Mouse (Mus musculus): ENCODE measurements around the gene Efcab7. TPM values are rescaled to one million over a fixed set of nuclear protein-coding genes. Genes with fewer than 3 reads are reported as not detected.

Gene Efcab7
- polyA plus RNA-seq, 1 experiment from 2014 or later: 11.8 TPM

- Histone ChIP-seq H3K4me1 (ENCODE audit: control insufficient read depth in 2 of 2, insufficient read depth in 2 of 2, low read length in 2 of 2) (peaks cover 13 to 26% of the 10 kb centered on the region in 2 experiments), H3K9ac (ENCODE audit: low read length) (peak overlapping the region; percentile 88), H3K9me3 (ENCODE audit: control insufficient read depth, low read length) (no peaks in the 10 kb centered on the region), H3K27ac (replicated peaks in 1 of 2; ENCODE audit: control insufficient read depth in 1 of 2, insufficient read depth in 1 of 2, low read depth in 2 of 2, low read length in 2 of 2) (peak overlapping the region; percentile 16 to 99; a peak in 3 of 4 replicates), H3K27me3 (ENCODE audit: control insufficient read depth, insufficient read depth, low read length) (no peaks in the 10 kb centered on the region), H3K4me3 (ENCODE audit: control insufficient read depth in 1 of 2, insufficient read depth in 1 of 2, low read depth in 1 of 2, low read length in 2 of 2) (peak overlapping the region in 1 of 2 experiments; percentile 64; a peak in 2 of 4 replicates), H3K36me3 (ENCODE audit: control insufficient read depth, insufficient read depth, low read length) (peaks cover 32% of the 10 kb centered on the region), H3K4me2 (ENCODE audit: low read length) (peak overlapping the region; percentile 68)
- WGBS: 35% methylated on average over 4 of the region's 4 CpGs
- no peak for ATAC-seq (ENCODE audit: insufficient number of reproducible peaks, insufficient read depth, low FRiP score, low read depth)
Measured at GRCm38 (mm10) chr4:99931807-99932206, 102.8 kb downstream of the Efcab7 start.

- Histone ChIP-seq H3K36me3 (ENCODE audit: control insufficient read depth, insufficient read depth, low read length) (peaks cover 39% of the 10 kb centered on the region), H3K4me3 (ENCODE audit: control insufficient read depth in 1 of 2, insufficient read depth in 1 of 2, low read depth in 1 of 2, low read length in 2 of 2) (no peak overlapping the region), H3K4me1 (ENCODE audit: control insufficient read depth in 2 of 2, insufficient read depth in 2 of 2, low read length in 2 of 2) (peaks cover 14 to 22% of the 10 kb centered on the region in 2 experiments), H3K27ac (replicated peaks in 1 of 2; ENCODE audit: control insufficient read depth in 1 of 2, insufficient read depth in 1 of 2, low read depth in 2 of 2, low read length in 2 of 2) (no peak overlapping the region), H3K4me2 (ENCODE audit: low read length) (no peak overlapping the region), H3K9me3 (ENCODE audit: control insufficient read depth, low read length) (no peaks in the 10 kb centered on the region), H3K27me3 (ENCODE audit: control insufficient read depth, insufficient read depth, low read length) (no peaks in the 10 kb centered on the region), H3K9ac (ENCODE audit: low read length) (no peak overlapping the region)
- ATAC-seq (ENCODE audit: insufficient number of reproducible peaks, insufficient read depth, low FRiP score, low read depth): no peak
- WGBS: 87% methylated on average over 7 of the region's 7 CpGs
Measured at GRCm38 (mm10) chr4:99934859-99935258, 105.9 kb downstream of the Efcab7 start.

- no peak overlapping the region for H3K4me3 ChIP-seq (ENCODE audit: control insufficient read depth in 1 of 2, insufficient read depth in 1 of 2, low read depth in 1 of 2, low read length in 2 of 2)
- no peak overlapping the region for H3K4me2 ChIP-seq (ENCODE audit: low read length)
- no peak overlapping the region for H3K9ac ChIP-seq (ENCODE audit: low read length)
- no peak for ATAC-seq (ENCODE audit: insufficient number of reproducible peaks, insufficient read depth, low FRiP score, low read depth)
- no peak overlapping the region for H3K27ac ChIP-seq (replicated peaks in 1 of 2; ENCODE audit: control insufficient read depth in 1 of 2, insufficient read depth in 1 of 2, low read depth in 2 of 2, low read length in 2 of 2)
- H3K27me3 ChIP-seq (ENCODE audit: control insufficient read depth, insufficient read depth, low read length): no peaks in the 10 kb centered on the region
- peaks cover 39% of the 10 kb centered on the region for H3K36me3 ChIP-seq (ENCODE audit: control insufficient read depth, insufficient read depth, low read length)
- WGBS: 87% methylated on average over 5 of the region's 5 CpGs
- H3K4me1 ChIP-seq (ENCODE audit: control insufficient read depth in 2 of 2, insufficient read depth in 2 of 2, low read length in 2 of 2): peaks cover 12 to 27% of the 10 kb centered on the region in 2 experiments
- no peaks in the 10 kb centered on the region for H3K9me3 ChIP-seq (ENCODE audit: control insufficient read depth, low read length)
Measured at GRCm38 (mm10) chr4:99936278-99936677, 107.3 kb downstream of the Efcab7 start.

- H3K4me1 ChIP-seq (ENCODE audit: control insufficient read depth in 2 of 2, insufficient read depth in 2 of 2, low read length in 2 of 2): peaks cover 14 to 29% of the 10 kb centered on the region in 2 experiments
- no peak overlapping the region for H3K4me2 ChIP-seq (ENCODE audit: low read length)
- no peak overlapping the region for H3K4me3 ChIP-seq (ENCODE audit: control insufficient read depth in 1 of 2, insufficient read depth in 1 of 2, low read depth in 1 of 2, low read length in 2 of 2)
- H3K9me3 ChIP-seq (ENCODE audit: control insufficient read depth, low read length): no peaks in the 10 kb centered on the region
- no peak overlapping the region for H3K9ac ChIP-seq (ENCODE audit: low read length)
- H3K27me3 ChIP-seq (ENCODE audit: control insufficient read depth, insufficient read depth, low read length): no peaks in the 10 kb centered on the region
- WGBS: 44% methylated on average over 16 of the region's 16 CpGs
- peaks cover 23% of the 10 kb centered on the region for H3K36me3 ChIP-seq (ENCODE audit: control insufficient read depth, insufficient read depth, low read length)
- no peak for ATAC-seq (ENCODE audit: insufficient number of reproducible peaks, insufficient read depth, low FRiP score, low read depth)
- H3K27ac ChIP-seq (replicated peaks in 1 of 2; ENCODE audit: control insufficient read depth in 1 of 2, insufficient read depth in 1 of 2, low read depth in 2 of 2, low read length in 2 of 2): peak overlapping the region; percentile 19 to 27; a peak in 3 of 4 replicates
Measured at GRCm38 (mm10) chr4:99939711-99940505, 110.9 kb downstream of the Efcab7 start.

- H3K36me3 ChIP-seq (ENCODE audit: control insufficient read depth, insufficient read depth, low read length): peaks cover 6% of the 10 kb centered on the region
- 47% methylated on average over 10 of the region's 10 CpGs for WGBS
- H3K4me1 ChIP-seq (ENCODE audit: control insufficient read depth in 2 of 2, insufficient read depth in 2 of 2, low read length in 2 of 2): peaks cover 14 to 29% of the 10 kb centered on the region in 2 experiments
- H3K4me3 ChIP-seq (ENCODE audit: control insufficient read depth in 1 of 2, insufficient read depth in 1 of 2, low read depth in 1 of 2, low read length in 2 of 2): no peak overlapping the region
- no peaks in the 10 kb centered on the region for H3K27me3 ChIP-seq (ENCODE audit: control insufficient read depth, insufficient read depth, low read length)
- no peak overlapping the region; a peak in 1 of 4 replicates for H3K27ac ChIP-seq (replicated peaks in 1 of 2; ENCODE audit: control insufficient read depth in 1 of 2, insufficient read depth in 1 of 2, low read depth in 2 of 2, low read length in 2 of 2)
- no peak for ATAC-seq (ENCODE audit: insufficient number of reproducible peaks, insufficient read depth, low FRiP score, low read depth)
- no peak overlapping the region for H3K9ac ChIP-seq (ENCODE audit: low read length)
- H3K9me3 ChIP-seq (ENCODE audit: control insufficient read depth, low read length): no peaks in the 10 kb centered on the region
- no peak overlapping the region for H3K4me2 ChIP-seq (ENCODE audit: low read length)
Measured at GRCm38 (mm10) chr4:99941655-99942414, 112.8 kb downstream of the Efcab7 start.

- Histone ChIP-seq H3K27me3 (ENCODE audit: control insufficient read depth, insufficient read depth, low read length) (no peaks in the 10 kb centered on the region), H3K4me1 (ENCODE audit: control insufficient read depth in 2 of 2, insufficient read depth in 2 of 2, low read length in 2 of 2) (peaks cover 8 to 25% of the 10 kb centered on the region in 2 experiments), H3K4me2 (ENCODE audit: low read length) (no peak overlapping the region), H3K9me3 (ENCODE audit: control insufficient read depth, low read length) (no peaks in the 10 kb centered on the region), H3K9ac (ENCODE audit: low read length) (no peak overlapping the region), H3K36me3 (ENCODE audit: control insufficient read depth, insufficient read depth, low read length) (no peaks in the 10 kb centered on the region; the same call in 1 of the 2 replicates), H3K4me3 (ENCODE audit: control insufficient read depth in 1 of 2, insufficient read depth in 1 of 2, low read depth in 1 of 2, low read length in 2 of 2) (no peak overlapping the region), H3K27ac (replicated peaks in 1 of 2; ENCODE audit: control insufficient read depth in 1 of 2, insufficient read depth in 1 of 2, low read depth in 2 of 2, low read length in 2 of 2) (no peak overlapping the region)
- ATAC-seq (ENCODE audit: insufficient number of reproducible peaks, insufficient read depth, low FRiP score, low read depth): no peak
- WGBS: 79% methylated on average over 2 of the region's 2 CpGs
Measured at GRCm38 (mm10) chr4:99944606-99945005, 115.6 kb downstream of the Efcab7 start.

- no peak for ATAC-seq (ENCODE audit: insufficient number of reproducible peaks, insufficient read depth, low FRiP score, low read depth)
- 85% methylated on average over 7 of the region's 7 CpGs for WGBS
Measured at GRCm38 (mm10) chr4:99945011-99945410, 116.0 kb downstream of the Efcab7 start.

More at GRCm38 (mm10) chr4:99945011-99945410, 116.0 kb downstream of the Efcab7 start:
- H3K9me3 ChIP-seq (ENCODE audit: control insufficient read depth, low read length): no peaks in the 10 kb centered on the region
- peaks cover 7 to 21% of the 10 kb centered on the region in 2 experiments for H3K4me1 ChIP-seq (ENCODE audit: control insufficient read depth in 2 of 2, insufficient read depth in 2 of 2, low read length in 2 of 2)
- no peaks in the 10 kb centered on the region for H3K27me3 ChIP-seq (ENCODE audit: control insufficient read depth, insufficient read depth, low read length)
- H3K4me2 ChIP-seq (ENCODE audit: low read length): no peak overlapping the region
- H3K27ac ChIP-seq (replicated peaks in 1 of 2; ENCODE audit: control insufficient read depth in 1 of 2, insufficient read depth in 1 of 2, low read depth in 2 of 2, low read length in 2 of 2): no peak overlapping the region
- H3K9ac ChIP-seq (ENCODE audit: low read length): no peak overlapping the region
- no peaks in the 10 kb centered on the region; the same call in 1 of the 2 replicates for H3K36me3 ChIP-seq (ENCODE audit: control insufficient read depth, insufficient read depth, low read length)
- H3K4me3 ChIP-seq (ENCODE audit: control insufficient read depth in 1 of 2, insufficient read depth in 1 of 2, low read depth in 1 of 2, low read length in 2 of 2): no peak overlapping the region

Data from heart, embryonic 14.5 days (tissue).